Mouse (Mus musculus) c-Kit-positive CD71-positive TER-119-negative erythroid progenitor cells, embryonic 14.5 days (primary cell): ENCODE measurements at regions not wholly inside any gene's neighbourhood (a gene's known extent, or its start where the extent isn't known, plus 50 kb on each side); places are given as distances from the start of the nearest gene placed in this dataset.

Source experiments
- DNase-seq: peaks from one replicate; pipeline ENCODE4 v3.0.0-alpha.2; 2013; ENCODE audit warnings: low read depth

DNA sequence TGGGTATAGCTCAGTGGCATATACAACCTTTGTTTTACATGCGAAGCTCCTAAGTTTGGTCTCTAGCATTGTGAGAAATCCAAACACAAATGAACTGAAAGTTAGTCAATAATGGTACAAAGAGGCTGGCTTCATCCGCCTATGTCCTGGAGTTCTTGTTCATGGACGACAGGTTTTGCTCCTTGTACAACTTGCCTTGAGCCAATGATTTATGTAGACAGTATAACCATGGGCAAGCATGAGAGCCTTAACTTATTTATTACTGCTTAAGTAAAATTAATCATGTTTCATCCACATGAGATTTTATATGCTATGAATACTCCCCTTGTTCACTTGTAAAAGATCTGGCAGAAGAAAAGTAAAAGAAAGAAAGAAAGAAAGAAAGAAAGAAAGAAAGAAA, 205.7 kb upstream of the Tet2 start:
- DNase-seq, result no peak

DNA sequence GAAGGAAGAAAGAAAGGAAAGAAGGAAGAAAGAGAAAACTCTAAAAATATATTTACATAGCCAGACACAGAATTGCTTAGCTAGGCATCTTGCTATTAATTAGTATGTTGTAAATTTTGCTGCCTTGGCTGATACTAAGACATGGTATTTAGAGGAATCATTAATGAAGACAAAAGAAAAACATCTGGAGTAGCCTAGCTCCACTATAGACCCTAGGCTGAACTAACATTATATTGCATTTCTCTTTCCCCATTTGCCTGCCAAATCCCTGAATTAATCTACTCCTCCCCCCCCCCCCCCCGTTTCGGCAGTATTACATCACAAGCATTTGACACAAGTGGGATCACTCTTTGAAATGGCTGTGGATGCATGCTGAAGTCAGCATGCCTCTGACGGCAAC, 206.1 kb upstream of the Tet2 start:
- DNase-seq, result no peak

DNA sequence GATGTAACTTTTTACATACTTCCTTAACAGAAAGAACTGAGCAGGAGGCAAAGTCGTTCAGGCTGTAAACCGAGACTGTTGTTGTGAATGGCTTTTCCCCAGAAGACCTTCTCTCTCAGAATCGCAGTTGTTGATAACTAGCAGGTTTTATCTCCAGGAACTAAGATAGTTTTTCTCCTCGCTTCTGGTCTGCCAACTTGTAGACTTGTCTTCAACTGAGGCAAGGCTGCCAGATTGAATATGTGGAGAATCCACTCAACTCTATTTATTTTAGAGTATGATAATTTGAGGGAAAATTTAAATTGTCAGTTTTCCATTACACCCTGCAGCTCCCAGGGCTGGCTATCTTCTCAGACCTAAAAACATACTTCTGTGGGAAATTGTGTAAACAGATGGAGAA, 206.6 kb upstream of the Tet2 start:
- no peak for DNase-seq

DNA sequence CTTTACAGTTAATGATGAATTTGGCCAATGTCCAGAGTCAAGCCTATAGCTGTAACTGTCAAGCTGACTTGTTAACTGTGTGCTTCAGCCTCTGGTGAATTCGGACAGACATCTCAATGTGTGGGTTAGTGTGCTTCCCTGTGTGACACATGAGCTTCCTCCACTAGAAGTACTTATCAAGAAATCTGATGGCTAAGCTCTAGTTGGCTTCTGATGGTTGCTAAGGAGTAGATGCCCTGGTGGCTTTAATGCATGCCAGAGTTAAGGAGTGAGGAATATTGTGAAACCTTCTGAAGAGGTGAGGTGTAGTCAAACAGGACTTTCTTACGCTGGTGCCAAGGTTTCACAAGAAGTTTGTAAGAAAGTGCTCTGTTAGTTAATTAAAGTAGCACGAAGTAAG, 208.1 kb upstream of the Tet2 start:
- no peak for DNase-seq

DNA sequence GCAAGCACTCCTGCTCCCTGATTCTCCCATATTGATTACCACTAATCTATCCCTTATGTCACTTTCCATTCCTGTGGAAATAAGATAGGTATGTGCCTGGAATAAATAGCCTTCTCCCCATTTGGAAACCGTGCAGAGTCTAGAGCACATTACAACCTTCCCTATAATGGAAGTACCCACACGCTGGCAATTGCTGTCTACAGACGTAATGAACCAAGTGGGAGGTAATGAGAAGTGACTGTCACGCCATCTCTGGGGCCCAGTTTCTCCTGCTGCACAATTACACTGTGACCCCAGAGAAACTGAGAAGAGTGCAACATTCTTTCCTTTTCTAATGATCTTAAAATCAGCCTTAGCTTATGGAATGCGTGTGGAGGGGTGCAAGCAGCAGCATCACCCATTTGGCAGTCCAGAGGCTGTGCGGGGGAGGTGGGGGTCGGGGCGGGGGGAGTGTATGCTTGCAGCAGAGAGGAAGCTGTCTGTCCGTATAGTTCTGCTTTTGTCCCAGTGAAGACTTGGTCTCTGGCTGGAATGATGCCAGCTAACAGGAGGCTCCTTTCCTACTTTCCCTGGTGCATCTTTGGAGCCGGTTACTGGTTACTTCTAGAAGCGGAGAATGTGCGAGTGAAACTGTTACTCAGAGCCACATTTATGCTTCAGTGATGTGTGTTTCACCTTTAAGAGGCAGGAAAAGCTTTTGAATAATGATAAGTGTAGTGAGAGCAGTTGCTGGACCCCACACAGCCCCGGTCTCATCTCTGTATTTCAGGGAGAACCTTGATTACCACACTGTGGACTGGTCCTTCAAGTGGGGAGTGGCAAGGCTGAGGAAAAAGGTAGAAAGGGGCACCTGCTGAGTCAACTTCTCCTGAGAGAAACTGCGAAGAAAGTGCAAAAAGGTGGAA, 209.3 kb upstream of the Tet2 start:
- no peak for DNase-seq

DNA sequence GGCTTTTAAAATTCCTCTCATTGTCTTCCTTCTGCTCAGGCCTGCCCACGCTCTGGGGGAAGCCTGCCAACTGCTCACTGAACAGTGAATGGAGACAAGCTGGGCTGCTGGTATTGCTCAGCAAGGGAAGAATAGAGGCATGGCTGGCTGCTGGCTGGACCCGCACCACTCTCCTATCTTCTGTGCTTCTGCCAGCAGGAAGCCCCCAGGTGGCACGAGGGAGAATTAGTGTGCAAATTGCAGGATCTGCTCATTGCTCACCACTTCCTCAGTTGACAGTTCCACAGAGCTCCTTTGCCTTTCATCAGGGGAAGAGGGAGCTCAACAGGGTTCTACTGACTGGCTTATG, 209.9 kb upstream of the Tet2 start:
- DNase-seq, result no peak

DNA sequence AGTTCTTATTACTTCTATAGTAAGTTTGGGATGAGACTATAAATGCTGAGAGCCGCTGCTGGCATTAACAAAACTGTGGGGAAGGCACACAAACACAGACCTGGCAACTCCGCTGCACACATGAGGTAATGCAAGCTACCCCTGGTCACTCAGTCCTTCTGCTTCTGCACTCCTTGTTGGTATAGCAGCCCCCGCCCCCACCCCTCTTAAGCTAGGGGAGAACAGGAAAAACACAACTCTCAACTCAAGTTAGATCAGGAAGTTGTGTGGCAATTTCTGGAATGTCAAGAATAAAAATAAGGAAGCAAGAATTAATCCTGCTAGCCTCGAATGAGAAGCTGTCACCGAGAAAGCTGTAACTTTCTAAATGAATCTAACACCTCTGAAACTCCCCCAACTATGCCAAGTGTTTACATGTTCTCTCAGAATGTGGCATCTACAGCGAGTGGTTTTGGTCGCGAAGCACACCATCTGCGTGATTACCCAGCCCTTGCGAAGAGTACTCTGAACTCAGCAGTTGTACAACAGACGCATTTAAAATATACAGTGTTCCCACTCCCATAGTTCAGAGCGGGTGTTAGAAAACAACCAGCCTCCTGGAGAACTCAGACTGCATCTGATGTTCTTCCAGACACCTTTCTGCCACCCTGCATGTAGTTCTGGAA, 212.9 kb upstream of the Tet2 start:
- no peak for DNase-seq

DNA sequence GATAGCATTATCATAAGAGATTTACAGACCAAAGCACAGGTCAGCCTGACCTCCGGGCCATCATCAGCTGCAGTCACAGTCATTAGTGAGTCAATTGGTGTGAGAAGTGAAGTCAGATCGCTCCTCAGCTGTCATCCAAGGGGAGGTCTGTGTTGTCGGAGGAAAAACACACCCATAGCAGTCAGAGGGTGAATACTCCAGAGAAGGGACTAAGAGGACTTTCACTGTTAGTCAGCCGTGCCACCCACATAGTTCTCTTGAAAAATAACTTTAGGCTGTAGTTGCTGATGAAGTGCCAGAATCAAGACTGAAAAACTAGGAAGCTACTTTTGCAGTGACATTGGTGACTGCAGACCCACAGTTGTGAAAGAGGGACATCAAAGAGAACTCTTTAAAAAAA, 213.5 kb upstream of the Tet2 start:
- no peak for DNase-seq

DNA sequence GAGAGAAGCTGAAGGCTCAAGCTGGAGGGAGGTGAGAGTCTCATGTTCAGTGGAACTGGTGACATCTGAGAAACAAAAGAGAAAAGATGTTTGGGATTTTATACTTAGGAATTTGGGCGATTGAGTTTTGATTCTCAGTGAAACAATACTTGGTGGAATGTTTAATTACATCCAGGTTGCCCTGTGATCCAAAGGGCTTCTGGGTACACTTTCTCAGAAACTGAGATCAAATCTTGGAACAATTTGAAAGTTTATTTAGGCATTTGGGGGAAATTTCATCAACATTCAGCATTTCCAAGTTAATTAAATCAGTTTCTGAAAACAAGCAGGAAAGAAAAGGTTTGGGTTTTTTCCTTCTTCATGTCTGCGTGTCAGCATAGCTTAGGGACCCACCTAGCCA, 214.7 kb upstream of the Tet2 start:
- DNase-seq, result no peak

DNA sequence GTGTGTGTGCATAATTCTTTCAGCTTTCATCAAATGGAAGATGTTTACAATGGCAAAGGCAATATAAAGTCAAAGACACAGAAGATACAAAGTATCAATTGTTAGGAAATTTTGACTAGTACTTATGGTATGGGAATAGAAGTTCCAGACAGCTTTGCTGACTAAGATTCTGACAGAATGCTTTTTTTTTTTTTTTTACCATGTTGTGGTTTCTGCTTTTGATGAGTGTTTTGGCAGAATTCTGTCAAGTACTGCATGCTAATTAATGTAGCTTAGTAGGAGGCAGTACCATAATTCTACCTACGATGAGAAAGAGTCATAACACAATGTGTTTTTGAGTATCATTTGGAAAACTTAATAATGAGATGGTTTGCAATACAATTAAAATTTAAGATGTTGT, 215.3 kb upstream of the Tet2 start:
- DNase-seq, result no peak

DNA sequence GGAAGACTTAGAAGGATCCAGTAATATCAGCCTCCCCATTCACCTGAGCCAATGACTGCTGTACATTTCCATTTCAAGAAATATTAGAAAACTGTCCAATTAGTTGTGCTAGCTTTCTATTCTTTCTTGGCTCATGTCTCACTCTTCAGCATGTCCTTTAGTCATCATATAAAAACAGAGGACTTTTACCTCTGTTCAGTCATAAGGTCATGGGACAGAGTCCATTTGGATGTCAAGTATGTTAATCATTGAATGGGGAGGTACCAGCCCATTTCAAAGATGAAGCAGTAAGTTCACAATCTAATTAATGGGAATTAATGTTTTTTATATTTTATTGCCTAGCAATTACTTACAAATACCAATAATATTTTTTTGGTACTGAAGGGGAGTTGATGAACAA, 218.8 kb upstream of the Tet2 start:
- DNase-seq, result no peak

DNA sequence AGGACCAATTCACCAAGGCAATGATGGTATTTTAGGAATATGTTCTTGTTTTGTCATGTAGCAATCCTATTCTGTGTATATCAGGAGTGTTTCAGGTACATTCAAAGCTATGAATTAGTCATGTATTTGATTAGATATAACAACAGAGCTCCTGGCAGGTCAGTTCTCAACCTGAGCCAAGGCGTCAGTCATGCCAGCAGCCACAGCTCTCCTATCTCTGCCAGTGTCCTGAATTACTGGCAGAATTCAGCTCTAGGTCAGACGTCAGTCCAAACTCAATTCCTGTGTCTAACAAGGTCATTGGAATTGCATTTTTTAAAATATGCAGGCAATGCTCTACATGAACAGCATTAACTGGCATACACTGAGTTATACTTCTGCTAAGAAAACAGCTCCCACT, 228.6 kb upstream of the Tet2 start:
- DNase-seq, result no peak

DNA sequence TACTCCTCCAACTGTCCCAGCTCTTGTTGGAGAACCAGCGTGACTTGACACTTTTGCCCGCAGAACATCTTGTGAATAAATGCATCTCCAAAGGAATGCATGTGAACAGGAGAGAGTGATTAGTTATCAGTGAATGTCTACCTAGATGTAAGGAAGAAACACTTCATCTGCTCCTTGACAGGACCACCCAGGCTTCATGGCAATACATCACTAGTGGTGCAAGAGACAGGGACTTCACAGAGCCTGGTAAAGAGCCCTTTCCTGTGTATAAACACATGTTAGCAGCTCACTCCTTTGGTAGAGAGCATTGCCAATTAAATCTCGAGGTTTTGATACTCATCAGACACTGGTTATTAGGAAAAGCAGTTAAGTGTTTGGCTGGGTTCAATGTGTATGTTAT, 229.3 kb upstream of the Tet2 start:
- DNase-seq, result no peak

DNA sequence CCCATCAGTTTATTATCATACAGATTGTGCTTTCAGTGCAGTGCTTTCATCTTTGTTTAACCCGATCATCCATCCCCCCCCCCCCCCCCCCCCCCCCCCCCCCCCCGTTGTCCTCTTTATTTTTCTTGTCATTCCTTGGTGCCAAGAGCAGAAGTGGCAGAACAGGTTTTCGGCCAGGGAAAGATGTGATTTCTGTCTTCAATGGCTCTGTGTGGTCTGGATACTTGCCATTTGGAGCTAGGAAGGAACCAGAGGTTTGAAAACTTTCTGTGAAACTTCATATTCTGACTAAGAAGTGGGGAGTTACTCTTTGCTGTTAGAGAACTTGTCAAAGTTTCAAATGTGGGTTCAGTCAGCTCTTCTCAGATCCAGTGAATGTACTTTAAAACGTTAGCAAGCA, 231.1 kb upstream of the Tet2 start:
- DNase-seq, result no peak

DNA sequence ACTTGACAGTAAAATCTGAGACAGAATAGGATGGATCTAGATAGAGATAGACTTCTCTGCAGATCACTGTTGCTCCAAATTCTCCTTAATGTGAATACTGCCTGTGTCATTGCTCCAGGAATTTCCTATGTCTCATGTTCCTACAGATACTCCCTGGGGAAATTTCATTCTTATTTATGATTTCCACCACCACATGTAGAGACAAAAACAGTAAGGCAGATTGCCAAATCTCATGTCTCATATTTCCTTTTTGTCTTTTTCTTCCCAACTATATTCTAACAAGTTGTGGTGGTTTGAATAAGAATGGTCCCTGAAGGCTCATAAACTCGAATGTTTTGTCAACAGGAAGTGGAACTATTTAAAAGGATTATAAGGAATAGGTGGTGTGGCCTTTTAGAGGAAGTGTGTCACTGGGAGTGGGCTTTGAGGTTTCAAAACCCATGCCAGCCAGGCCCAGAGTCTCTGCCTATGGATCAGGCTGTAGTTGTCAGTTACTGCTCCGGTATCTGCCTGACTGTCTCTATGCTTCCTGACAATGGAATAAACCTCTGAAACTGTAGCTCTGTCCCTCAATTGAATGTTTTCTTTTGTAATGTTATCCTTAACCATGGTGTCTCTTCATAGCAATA, 234.3 kb upstream of the Tet2 start:
- no peak for DNase-seq

DNA sequence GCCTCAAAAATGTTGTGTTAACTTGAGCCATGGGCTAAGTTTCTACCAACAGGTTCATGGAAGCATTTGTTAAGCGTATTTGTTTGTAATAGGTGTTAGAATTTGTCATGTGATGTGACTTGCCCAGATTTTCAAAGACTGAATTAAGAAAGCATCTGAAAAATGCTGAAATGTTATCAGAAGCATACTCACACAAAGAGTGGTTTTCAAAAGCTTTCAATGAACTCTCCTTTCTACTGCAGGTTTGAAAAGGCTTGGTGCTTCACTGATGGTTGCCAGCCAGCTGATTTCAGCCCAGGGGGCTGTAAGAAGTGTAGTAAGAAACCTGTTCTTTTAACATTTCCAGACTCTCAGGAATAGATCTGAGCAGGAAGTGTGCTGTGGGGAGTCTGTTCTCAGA, 238.1 kb upstream of the Tet2 start:
- DNase-seq, result no peak

DNA sequence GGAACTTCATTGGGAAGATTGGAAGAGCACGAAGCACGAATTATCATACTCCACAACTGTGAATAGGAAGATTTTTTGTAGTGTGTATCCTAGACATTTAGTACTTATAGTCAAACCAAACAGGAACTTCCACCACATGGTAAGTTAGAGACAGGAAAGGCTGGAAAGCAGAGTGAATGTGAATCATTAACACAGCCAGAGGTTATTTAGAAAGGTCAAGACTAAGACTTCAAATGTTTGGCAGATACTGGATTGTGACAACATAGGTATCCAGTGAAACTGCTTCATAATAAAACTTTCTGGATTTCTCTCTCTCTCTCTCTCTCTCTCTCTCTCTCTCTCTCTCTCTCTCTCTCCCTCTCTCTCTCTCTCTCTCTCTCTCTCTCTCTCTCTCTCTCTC, 246.4 kb upstream of the Tet2 start:
- DNase-seq, result no peak

DNA sequence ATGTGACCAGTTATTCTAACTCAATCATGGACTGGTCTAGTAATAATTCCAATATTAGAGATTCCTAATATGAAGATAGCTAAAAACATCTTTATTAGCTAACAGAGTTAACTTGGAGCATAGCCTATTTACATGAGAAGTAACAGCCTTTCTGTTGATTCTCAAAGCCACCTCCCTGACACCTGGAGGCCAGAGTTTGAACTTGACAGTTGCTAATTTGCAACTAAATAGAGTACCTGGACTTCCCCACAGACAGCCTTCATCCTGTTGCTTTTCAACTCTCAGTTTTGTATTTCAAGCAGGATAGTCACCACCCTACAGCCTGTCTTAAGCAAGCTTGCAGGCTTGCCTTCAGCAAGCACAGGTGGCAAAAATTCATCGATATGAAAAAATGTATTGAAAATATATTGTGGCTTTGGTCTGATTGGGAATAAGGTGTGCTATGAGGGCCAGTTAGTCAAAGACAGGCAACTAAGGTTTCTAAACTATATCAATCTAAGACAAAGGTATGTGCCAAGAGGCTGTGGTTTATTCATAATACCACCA, 264.1 kb upstream of the Tet2 start:
- DNase-seq, result no peak

DNA sequence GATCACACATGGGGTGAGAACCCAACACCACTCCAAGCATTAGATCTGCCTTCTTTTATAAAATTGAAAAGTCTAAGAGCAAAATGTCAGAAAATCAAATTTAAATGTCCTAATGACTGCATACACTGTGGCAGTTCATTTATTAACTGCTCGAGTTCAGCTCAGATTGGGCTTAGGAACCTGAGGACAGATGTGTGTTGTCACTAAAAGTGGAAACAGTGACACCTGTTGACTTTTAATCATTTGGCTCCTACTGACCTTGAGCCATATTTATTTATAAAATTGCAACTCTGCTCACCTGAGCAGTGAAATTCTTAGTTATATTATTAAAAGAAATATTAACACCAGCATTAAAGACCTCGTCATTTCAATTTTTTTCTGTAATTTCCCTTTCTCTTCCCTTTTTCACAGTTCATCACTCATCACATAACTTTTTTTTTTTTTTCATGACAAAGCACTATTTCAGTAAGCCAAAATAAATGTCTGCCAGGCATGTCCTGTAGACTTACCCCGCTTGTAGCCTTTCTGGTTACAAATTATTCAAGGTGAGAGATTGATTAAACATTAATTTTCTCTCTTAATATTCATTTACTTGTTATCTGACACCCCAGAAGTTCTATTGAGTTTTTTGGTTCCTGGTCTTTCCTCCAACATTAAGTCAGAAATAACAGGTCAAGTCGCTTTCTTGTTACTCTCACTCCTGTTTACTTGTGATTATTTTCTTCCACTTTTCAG, 274.2 kb upstream of the Tet2 start:
- DNase-seq, result no peak

DNA sequence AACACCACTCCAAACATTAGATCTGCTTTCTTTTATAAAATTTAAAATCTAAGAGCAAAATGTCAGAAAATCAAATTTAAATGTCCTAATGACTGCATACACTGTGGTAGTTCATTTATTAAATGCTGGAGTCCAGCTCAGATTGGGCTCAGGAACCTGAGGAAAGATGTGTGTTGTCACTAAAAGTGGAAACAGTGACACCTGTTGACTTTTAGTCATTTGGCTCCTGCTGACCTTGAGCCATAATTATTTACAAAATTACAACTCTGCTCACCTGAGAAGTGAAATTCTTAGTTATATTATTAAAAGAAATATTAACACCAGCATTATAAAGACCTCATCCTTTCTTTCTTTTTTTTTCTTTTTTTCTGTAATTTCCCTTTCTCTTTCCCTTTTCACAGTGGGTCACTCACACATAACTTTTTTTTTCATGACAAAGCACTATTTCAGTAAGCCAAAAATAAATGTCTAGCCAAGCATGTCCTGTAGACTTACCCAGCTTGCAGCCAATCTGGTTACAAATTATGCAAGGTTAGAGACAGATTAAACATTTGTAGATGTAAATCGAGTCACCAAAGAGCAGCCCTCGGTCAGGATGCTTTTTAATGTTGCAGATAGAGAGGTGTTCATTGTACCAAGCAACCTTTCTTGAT, 288.9 kb upstream of the Tet2 start:
- DNase-seq, result no peak

DNA sequence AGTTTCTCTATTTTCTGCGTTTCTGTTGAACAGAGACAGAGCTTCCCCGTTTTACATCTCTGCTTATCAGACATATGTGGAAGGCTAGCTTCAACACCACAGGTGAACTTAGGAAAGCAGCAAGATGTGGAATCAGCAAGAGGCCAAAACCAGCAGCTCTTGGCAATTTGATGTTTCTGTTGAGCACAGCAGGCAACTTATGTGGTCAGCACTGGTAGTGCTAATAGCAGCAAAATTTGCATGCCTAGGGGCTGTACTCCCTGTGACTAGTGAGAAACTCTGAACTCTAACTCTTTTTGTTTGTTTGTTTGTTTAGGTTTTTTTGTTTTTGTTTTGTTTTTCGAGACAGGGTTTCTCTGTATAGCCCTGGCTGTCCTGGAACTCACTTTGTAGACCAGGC, 289.5 kb upstream of the Tet2 start:
- DNase-seq, result no peak

DNA sequence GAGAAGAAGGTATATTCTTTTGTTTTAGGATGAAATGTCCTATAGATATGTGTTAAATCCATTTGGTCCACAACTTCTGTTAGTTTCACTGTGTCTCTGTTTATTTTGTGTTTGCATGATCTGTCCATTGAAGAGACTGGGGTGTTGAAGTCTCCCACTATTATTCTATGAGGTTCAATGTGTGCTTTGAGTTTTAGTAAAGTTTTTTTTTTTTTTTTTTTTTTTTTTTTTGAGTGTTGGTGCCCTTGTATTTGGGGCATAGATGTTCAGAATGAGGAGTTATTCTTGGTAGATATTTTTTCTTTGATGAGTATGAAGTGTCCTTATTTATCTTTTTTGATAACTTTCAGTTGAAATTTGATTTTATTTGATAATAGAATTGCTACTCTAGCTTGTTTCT, 301.4 kb upstream of the Tet2 start:
- DNase-seq, result no peak
